Mouse (Mus musculus): ENCODE data around the gene Gm49373. TPM values are rescaled to one million over a fixed set of nuclear protein-coding genes. Genes with fewer than 3 reads are reported as not detected.

The Gm49373 gene
- polyA plus RNA-seq, 1 experiment, result 0.96 TPM

GRCm38 (mm10) chr9:21090972-21091706 is 18.2 kb upstream of the Gm49373 start:
- peak overlapping the region; percentile 72 for H3K4me3 ChIP-seq (ENCODE audit: insufficient read depth, poor library complexity, severe bottlenecking)
- H3K79me3 ChIP-seq (ENCODE audit: low read depth), result peaks cover 45% of the 10 kb centered on the region
- no peak for TF ChIP-seq CEBPB (IDR thresholded peaks at IDR 0.05; ENCODE audit: low read depth)
- TF ChIP-seq MYOG (IDR thresholded peaks at IDR 0.05; ENCODE audit: control insufficient read depth, extremely low read depth, insufficient read length), result no peak
- TF ChIP-seq FOSL1 (IDR thresholded peaks at IDR 0.05; ENCODE audit: insufficient read depth, low read length, poor library complexity, severe bottlenecking), result no peak
- no peak for TF ChIP-seq MYOD1 (IDR thresholded peaks at IDR 0.05; ENCODE audit: control insufficient read depth, insufficient read length, low read depth)
- TF ChIP-seq USF1 (IDR thresholded peaks at IDR 0.05; ENCODE audit: low read depth), result no peak
- TF ChIP-seq MAX (IDR thresholded peaks at IDR 0.05), result no peak
- no peak for TF ChIP-seq CTCF (IDR thresholded peaks at IDR 0.05; ENCODE audit: control insufficient read depth, insufficient read depth, insufficient read length)
- no peaks in the 10 kb centered on the region for H3K27me3 ChIP-seq (ENCODE audit: control insufficient read depth, insufficient read depth, insufficient read length)
- H3K79me2 ChIP-seq (ENCODE audit: control insufficient read depth, insufficient read depth), result peaks cover 55% of the 10 kb centered on the region
- H3ac ChIP-seq (ENCODE audit: control insufficient read depth, insufficient read length, low read depth), result peak overlapping the region; percentile 69
- H3K36me3 ChIP-seq (ENCODE audit: control insufficient read depth, insufficient read depth), result peaks cover 30% of the 10 kb centered on the region

GRCm38 (mm10) chr9:21090537-21090936 is 17.6 kb upstream of the Gm49373 start:
- no peaks in the 10 kb centered on the region for H3K27me3 ChIP-seq (ENCODE audit: control insufficient read depth, insufficient read depth, insufficient read length)
- H3K36me3 ChIP-seq (ENCODE audit: control insufficient read depth, insufficient read depth), result peaks cover 36% of the 10 kb centered on the region
- H3ac ChIP-seq (ENCODE audit: control insufficient read depth, insufficient read length, low read depth), result peak overlapping the region; percentile 53
- H3K79me3 ChIP-seq (ENCODE audit: low read depth), result peaks cover 47% of the 10 kb centered on the region
- H3K79me2 ChIP-seq (ENCODE audit: control insufficient read depth, insufficient read depth), result peaks cover 61% of the 10 kb centered on the region
- TF ChIP-seq MYOD1 (IDR thresholded peaks at IDR 0.05; ENCODE audit: control insufficient read depth, insufficient read length, low read depth) (no peak), MYOG (IDR thresholded peaks at IDR 0.05; ENCODE audit: control insufficient read depth, extremely low read depth, insufficient read length) (no peak)
- peak overlapping the region; percentile 72 for H3K4me3 ChIP-seq (ENCODE audit: insufficient read depth, poor library complexity, severe bottlenecking)

- Histone ChIP-seq H3K36me3 (ENCODE audit: control insufficient read depth, insufficient read depth) (peaks cover 74% of the 10 kb centered on the region), H3K4me3 (ENCODE audit: insufficient read depth, poor library complexity, severe bottlenecking) (no peak overlapping the region), H3K79me2 (ENCODE audit: control insufficient read depth, insufficient read depth) (peaks cover 65% of the 10 kb centered on the region), H3K79me3 (ENCODE audit: low read depth) (peaks cover 24% of the 10 kb centered on the region), H3K27me3 (ENCODE audit: control insufficient read depth, insufficient read depth, insufficient read length) (no peaks in the 10 kb centered on the region), H3ac (ENCODE audit: control insufficient read depth, insufficient read length, low read depth) (no peak overlapping the region)
- TF ChIP-seq CTCF (IDR thresholded peaks at IDR 0.05; ENCODE audit: control insufficient read depth, insufficient read depth, insufficient read length), result no peak
- no peak for TF ChIP-seq MYOG (IDR thresholded peaks at IDR 0.05; ENCODE audit: control insufficient read depth, extremely low read depth, insufficient read length)
- no peak for TF ChIP-seq MYOD1 (IDR thresholded peaks at IDR 0.05; ENCODE audit: control insufficient read depth, insufficient read length, low read depth)
- TF ChIP-seq MAX (IDR thresholded peaks at IDR 0.05), result no peak
- no peak for TF ChIP-seq CEBPB (IDR thresholded peaks at IDR 0.05; ENCODE audit: low read depth)
- TF ChIP-seq USF1 (IDR thresholded peaks at IDR 0.05; ENCODE audit: low read depth), result no peak
- no peak for TF ChIP-seq FOSL1 (IDR thresholded peaks at IDR 0.05; ENCODE audit: insufficient read depth, low read length, poor library complexity, severe bottlenecking)
These were observed 10.4 kb upstream of the Gm49373 start for GRCm38 (mm10) chr9:21083324-21083723.

GRCm38 (mm10) chr9:21081127-21081526 is 8.2 kb upstream of the Gm49373 start:
- Histone ChIP-seq H3K27me3 (ENCODE audit: control insufficient read depth, insufficient read depth, insufficient read length) (no peaks in the 10 kb centered on the region), H3K79me2 (ENCODE audit: control insufficient read depth, insufficient read depth) (peaks cover 43% of the 10 kb centered on the region), H3K36me3 (ENCODE audit: control insufficient read depth, insufficient read depth) (peaks cover 78% of the 10 kb centered on the region), H3ac (ENCODE audit: control insufficient read depth, insufficient read length, low read depth) (no peak overlapping the region), H3K4me3 (ENCODE audit: insufficient read depth, poor library complexity, severe bottlenecking) (no peak overlapping the region), H3K79me3 (ENCODE audit: low read depth) (peaks cover 14% of the 10 kb centered on the region)
- no peak for TF ChIP-seq CEBPB (IDR thresholded peaks at IDR 0.05; ENCODE audit: low read depth)
- TF ChIP-seq MYOD1 (IDR thresholded peaks at IDR 0.05; ENCODE audit: control insufficient read depth, insufficient read length, low read depth), result no peak
- no peak for TF ChIP-seq MYOG (IDR thresholded peaks at IDR 0.05; ENCODE audit: control insufficient read depth, extremely low read depth, insufficient read length)
- no peak for TF ChIP-seq USF1 (IDR thresholded peaks at IDR 0.05; ENCODE audit: low read depth)
- TF ChIP-seq CTCF (IDR thresholded peaks at IDR 0.05; ENCODE audit: control insufficient read depth, insufficient read depth, insufficient read length), result no peak
- no peak for TF ChIP-seq MAX (IDR thresholded peaks at IDR 0.05)
- no peak for TF ChIP-seq FOSL1 (IDR thresholded peaks at IDR 0.05; ENCODE audit: insufficient read depth, low read length, poor library complexity, severe bottlenecking)

GRCm38 (mm10) chr9:21075625-21076024 is 2.7 kb upstream of the Gm49373 start:
- H3ac ChIP-seq (ENCODE audit: control insufficient read depth, insufficient read length, low read depth), result no peak overlapping the region
- TF ChIP-seq CEBPB (IDR thresholded peaks at IDR 0.05; ENCODE audit: low read depth) (no peak), FOSL1 (IDR thresholded peaks at IDR 0.05; ENCODE audit: insufficient read depth, low read length, poor library complexity, severe bottlenecking) (no peak), CTCF (IDR thresholded peaks at IDR 0.05; ENCODE audit: control insufficient read depth, insufficient read depth, insufficient read length) (no peak), MAX (IDR thresholded peaks at IDR 0.05) (no peak), MYOD1 (IDR thresholded peaks at IDR 0.05; ENCODE audit: control insufficient read depth, insufficient read length, low read depth) (no peak), USF1 (IDR thresholded peaks at IDR 0.05; ENCODE audit: low read depth) (no peak), MYOG (IDR thresholded peaks at IDR 0.05; ENCODE audit: control insufficient read depth, extremely low read depth, insufficient read length) (no peak)
- no peaks in the 10 kb centered on the region for H3K27me3 ChIP-seq (ENCODE audit: control insufficient read depth, insufficient read depth, insufficient read length)
- H3K36me3 ChIP-seq (ENCODE audit: control insufficient read depth, insufficient read depth), result peaks cover 55% of the 10 kb centered on the region
- peaks cover 25% of the 10 kb centered on the region for H3K79me2 ChIP-seq (ENCODE audit: control insufficient read depth, insufficient read depth)
- H3K4me3 ChIP-seq (ENCODE audit: insufficient read depth, poor library complexity, severe bottlenecking), result no peak overlapping the region
- peaks cover 19% of the 10 kb centered on the region for H3K79me3 ChIP-seq (ENCODE audit: low read depth)
